Mouse (Mus musculus) right cerebral cortex, postnatal 10 days (tissue): ENCODE data around the gene Col4a4.
A peak's percentile ranks its signal among the peaks of the same experiment; 100 is the strongest.

Experiments used
- DNase-seq, 2 experiments: peaks; one replicate each; pipeline ENCODE4 v3.0.0; 2021; ENCODE audit warnings: low spot score in 2 of 2

The Col4a4 gene

GRCm38 (mm10) chr1:82586713-82587399 is at the start of gene Col4a4, which contains the start of gene Col4a3:
Gene Col4a4 (minus strand): TSS chr1:82586849.
Gene Col4a3 (plus strand): TSS chr1:82586921.
- DNase-seq = peak in 1 of 2 experiments; percentile 28

- DNase-seq = no peak
Measured at GRCm38 (mm10) chr1:82636321-82636720, 49.7 kb upstream of the Col4a4 start.

- no peak for DNase-seq
Measured at GRCm38 (mm10) chr1:82635254-82635620, 48.6 kb upstream of the Col4a4 start.

- peak; percentile 65 to 75 for DNase-seq
Measured at GRCm38 (mm10) chr1:82634545-82635253, 48.0 kb upstream of the Col4a4 start.

DNA sequence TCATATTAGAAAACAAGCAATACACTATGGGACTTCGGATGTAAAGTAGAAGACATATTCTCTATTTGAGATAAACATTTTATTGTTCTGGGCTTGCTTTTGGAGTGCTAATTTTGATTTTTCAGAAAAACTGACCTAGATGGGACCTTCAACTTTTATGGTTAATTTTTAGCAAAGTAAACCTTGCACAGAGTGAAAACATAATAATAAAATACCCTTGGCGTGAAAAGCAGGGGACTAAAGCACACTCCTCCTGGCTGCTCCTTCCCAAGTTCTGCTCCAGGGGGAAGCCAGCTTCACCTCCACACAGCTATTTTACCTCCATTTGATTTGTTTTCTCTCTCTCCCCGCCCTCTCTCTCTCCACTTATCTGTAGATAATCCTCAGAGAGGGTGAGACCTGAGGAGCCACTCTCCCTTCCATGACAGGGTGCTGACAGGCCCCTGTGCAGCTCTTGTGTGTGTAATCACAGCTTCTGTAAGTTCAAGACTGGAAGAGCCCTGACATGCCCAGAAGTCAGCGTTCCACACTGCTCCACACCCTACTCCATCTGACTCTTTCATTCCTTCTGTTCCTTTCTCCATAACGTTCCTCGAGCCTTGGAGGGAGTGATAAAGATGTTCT is 44.6 kb upstream of the Col4a4 start:
- DNase-seq = no peak

GRCm38 (mm10) chr1:82629495-82629894 is 42.8 kb upstream of the Col4a4 start:
- no peak for DNase-seq

GRCm38 (mm10) chr1:82627652-82628051 is 41.0 kb upstream of the Col4a4 start:
- no peak for DNase-seq

- no peak for DNase-seq
Measured at GRCm38 (mm10) chr1:82625474-82625873, 38.8 kb upstream of the Col4a4 start.

GRCm38 (mm10) chr1:82624934-82625333 is 38.3 kb upstream of the Col4a4 start:
- no peak for DNase-seq

GRCm38 (mm10) chr1:82619981-82620380 is 33.3 kb upstream of the Col4a4 start:
- DNase-seq = no peak

DNA sequence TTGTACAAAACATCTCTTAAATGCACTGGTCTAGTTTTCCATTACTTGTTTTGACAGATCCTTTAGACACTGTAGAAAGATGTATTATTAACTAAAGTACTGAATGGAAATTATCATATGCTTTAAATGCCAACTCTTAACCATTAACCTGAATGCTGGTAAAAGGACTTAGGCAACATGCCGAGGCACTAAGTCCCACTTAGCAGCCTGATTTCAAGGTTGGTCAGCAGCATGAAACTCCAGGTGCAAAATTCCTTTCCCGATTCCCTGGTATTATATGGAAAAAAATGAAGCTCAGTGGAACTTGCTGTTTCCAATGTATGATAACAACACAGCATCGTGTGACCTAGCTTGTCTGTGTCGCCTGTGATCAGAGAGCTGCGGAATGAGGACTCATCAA is 31.9 kb upstream of the Col4a4 start:
- DNase-seq = no peak

DNA sequence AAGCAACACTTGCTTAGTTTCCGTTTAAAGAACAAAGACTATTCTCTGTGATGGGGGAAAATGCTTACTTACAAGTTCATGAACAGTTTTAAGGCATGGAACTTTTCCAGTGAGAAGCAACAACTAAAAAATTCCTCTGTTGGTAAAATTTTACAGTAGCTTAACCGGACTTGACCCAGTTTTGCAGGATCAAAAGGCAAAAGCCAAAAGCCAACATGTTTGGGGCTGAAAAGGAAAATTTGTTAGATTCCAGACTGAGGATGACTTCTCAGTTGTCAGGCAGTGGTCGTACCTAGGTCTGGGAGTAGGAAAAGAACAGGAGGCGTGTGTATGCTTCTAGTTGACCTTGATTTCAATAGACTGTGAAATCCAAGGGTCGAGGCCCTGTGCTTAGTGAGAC is 31.4 kb upstream of the Col4a4 start:
- DNase-seq = no peak

- no peak for DNase-seq
Measured at GRCm38 (mm10) chr1:82612061-82612660, 25.5 kb upstream of the Col4a4 start.

GRCm38 (mm10) chr1:82608646-82609262 is 22.1 kb upstream of the Col4a4 start:
- no peak for DNase-seq

DNA sequence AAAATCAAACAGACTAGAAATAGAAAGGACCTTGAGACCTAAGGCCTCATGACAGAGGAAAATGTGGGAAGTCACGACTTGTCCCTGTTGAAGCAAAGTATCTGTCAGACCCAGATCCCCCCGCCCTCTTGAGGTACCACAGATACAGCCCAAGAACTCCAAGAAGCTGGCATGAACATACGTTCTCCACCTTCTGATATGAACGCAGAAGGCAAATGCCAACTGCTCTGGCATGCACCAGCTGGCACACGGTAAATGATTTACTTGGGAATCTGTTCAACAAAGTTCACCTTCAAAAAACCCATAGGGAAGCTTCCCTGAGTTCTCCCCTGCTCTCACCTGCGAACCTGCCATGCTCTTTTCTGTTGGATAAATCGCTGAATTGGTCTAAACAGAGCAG is 19.2 kb upstream of the Col4a4 start:
- no peak for DNase-seq

GRCm38 (mm10) chr1:82605347-82605746 is 18.7 kb upstream of the Col4a4 start:
- no peak for DNase-seq

GRCm38 (mm10) chr1:82603198-82603950 is 16.7 kb upstream of the Col4a4 start:
- DNase-seq = no peak

DNA sequence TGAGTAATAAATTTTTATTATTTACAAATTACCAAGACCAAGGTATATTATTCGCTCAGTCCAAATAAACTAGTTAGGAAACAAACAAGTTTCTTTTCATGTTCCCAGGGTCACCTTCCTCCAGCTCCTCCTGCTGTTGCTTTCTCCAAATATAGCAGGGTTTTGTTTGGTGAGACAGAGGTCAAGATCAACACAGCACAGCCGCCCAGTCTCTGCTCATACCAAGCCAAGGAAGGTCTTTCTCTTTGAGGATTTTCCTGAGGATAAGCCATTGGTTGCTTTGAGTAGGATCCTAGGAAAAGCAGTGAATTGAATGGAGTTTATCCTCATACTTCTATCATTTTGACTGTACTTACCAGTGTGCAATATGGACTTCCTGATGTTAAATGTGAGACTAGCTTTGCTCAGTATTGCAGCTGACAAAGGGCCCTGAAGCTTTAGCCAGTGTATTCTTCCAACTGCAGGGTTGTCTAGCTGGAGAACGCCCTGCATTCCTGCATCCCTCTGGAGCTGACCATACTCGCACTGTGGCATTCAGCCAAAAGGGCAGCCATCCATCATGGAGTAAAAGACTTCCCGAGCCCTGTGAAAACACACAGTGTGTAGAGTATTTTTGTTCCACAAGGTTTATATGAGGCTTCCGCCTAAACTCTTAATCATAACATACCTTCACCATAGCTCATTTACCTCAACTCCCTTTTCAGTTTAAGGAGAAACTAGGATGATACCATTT is 10.4 kb upstream of the Col4a4 start:
- no peak for DNase-seq

DNA sequence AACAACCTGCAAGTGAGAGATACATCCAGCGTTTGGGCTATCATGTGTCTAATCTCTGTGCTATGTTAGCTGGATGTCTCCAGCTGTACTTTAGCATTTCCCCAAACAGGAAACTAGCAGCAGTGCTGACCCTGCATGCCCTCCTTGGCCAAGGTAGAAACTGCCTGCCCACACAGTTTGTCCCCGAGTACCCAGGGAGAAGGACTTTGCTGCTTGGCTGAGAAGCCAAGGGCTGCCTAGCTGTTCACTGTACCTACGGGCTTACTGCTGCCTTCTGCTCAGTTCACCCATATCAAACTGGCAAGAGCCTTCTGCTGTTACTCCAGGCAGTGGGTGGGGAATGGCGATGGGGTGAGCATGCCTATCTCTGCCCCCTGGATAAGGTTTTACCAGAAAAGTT is 3.6 kb upstream of the Col4a4 start:
- no peak for DNase-seq

DNA sequence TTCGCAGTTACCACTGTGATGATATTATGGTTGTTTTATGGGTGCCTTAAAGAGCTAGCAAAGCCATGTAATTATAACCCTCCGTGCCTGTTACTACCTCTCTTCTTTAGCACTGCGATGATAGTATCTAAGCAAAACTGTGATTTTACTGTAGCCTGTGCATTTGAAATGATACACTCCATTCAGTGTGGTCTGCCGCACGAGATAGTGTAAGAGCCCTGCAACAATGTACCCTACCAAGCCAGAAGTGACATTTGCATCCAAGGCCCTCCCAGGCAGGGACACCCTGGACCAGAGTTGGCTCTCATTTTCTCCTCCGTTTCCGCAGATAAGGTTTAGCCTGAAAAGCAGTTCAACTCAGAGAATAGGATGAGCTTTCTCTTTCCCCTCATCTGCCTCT is 668 bp downstream of the Col4a4 start:
- DNase-seq = no peak

- no peak for DNase-seq
Measured at GRCm38 (mm10) chr1:82578320-82578719, 8.3 kb downstream of the Col4a4 start.
